Mouse (Mus musculus) layer of hippocampus, adult 18-20 months (tissue): ENCODE results near the gene Dand5. TPM values are rescaled to one million over a fixed set of nuclear protein-coding genes. Genes with fewer than 3 reads are reported as not detected.

ENCODE experiments used
- DNase-seq, 2 experiments: peaks; one replicate each; pipeline ENCODE4 v3.0.0; 2022; ENCODE audit warnings: low spot score in 2 of 2
- long read RNA-seq: library from polyadenylated mRNA; stranded (forward); transcript quantifications from one replicate; pipeline ENCODE4 v2.0.0, GENCODE M21; 2021
- total RNA-seq, 2 experiments: library from RNA; stranded (reverse); gene quantifications; 2 replicates each; pipeline ENCODE4 v1.2.3; 2021

Gene Dand5
- total RNA-seq = 10 to 100 TPM; 10.7 to 10.9 TPM
- long read RNA-seq, partial matches to known transcripts = 1 of 8 reads
- long read RNA-seq, other reads (novel, unspliced or antisense) = 7 of 8 reads

DNA sequence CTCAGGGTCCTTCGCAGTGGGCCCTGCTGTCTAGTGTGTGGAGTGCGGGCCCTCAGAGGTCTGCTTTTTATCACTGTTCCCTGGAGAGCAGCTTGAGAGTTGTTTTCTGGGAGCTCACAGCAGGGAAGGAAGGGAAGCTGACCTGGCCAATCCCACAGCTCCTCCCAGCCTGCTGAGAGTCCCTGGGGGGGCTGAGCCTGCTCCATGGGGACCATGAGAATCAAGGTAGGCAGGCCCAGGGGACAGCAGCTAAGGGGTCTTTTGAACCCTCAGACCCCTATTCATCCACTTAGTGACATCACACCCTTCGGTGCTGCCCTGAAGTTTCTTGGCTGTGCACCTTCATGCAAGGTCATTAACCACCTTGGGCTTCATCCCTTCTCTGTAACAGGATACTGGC lies at the start of gene Dand5:
TSS of gene Dand5 (minus strand) at position 101 of the 400 bp plus-strand sequence.
- DNase-seq = no peak

DNA sequence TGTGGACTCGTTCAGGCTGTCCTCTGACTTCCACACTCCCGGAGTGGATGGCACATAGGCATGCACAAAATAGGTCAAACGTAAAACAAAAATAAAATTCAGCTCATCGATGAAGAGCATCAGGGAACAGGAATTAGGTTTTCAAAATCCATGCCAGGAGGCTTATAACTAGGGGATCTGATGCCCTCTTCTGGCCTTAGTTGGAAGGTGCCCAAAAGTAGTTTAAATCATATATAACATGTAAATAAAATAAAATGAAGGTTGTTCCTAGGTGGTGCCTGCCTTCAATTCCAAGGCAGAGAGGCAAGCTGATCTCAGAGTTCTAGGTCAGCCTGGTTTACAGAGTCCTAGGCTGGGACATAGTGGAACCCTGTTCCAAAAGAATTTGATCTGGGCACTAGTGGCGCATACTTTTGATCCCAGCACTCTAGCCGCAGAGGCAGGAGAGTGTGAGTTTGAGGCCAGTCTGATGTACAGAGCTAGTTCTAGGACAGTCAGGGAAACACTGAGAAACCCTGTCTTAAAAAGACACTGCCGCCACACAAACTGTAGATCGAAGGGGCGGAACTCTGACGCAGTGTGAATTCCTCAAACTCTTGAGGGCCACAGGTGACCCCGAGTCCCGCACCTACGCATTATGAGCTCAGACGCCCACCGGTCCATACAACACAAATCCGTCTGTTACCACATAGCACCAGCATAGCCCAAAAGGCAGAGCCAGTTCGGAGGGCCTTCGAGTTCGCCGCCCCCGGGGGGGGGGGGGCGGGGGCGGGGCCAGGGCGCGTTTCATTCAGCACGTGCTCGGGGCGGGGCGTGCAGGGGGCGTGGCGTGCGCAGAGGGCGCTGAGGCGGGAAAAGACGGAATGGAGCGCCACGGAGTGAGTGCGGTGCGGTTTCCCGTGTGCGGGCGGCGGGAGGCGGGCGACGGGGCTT lies 49.0 kb upstream of the Dand5 start, which contains the start of gene Syce2:
TSS of gene Syce2 (plus strand) at position 736 of the 933 bp plus-strand sequence.
- peak in 1 of 2 experiments; percentile 37 for DNase-seq

DNA sequence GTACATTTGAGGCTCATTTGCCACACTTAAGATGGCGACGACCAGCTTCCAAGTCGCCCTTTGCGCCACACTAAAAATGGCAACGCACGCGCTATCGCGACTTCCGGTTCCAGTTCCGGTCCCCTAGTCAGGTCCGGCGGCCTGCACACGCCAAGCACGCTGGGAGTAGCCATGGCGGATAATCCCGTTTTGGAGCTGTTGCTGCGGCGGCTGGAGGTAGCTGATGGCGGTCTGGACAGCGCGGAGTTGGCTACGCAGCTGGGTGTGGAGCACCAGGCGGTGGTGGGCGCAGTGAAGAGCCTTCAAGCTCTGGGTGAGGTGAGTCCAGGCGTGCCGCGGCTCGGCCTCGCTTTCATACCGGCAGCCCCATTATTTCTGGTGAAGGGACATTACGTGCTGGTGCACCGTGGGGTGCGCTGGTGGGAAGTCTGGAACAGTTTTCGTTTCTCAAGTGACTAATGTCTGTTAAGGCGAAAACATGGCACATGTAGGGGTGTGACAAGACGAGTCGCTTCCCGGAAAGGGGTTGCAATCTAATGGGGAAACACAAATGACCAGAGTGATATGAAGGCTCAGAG lies 34.3 kb upstream of the Dand5 start, which contains the start of gene Farsa:
TSS of gene Farsa (plus strand) at position 126 of the 578 bp plus-strand sequence.
- peak; percentile 89 to 97 for DNase-seq

DNA sequence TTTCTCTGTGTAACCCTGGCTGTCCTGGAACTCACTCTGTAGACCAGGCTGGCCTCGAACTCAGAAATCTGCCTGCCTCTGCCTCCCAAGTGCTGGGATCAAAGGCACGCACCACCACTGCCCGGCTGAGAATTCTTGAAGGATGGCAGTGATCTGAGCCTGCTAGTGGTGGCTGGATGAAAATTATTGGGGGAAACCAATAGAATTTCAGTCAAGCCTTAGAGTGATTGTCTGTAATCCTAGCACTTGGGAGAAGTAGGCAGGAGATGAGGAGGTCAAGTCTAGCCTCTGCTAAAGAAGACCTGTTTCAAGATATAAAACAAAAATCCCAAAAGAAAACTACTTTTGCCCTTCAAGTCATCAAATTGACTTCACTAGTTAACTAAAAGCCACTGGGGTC lies 33.8 kb upstream of the Dand5 start:
- no peak for DNase-seq

DNA sequence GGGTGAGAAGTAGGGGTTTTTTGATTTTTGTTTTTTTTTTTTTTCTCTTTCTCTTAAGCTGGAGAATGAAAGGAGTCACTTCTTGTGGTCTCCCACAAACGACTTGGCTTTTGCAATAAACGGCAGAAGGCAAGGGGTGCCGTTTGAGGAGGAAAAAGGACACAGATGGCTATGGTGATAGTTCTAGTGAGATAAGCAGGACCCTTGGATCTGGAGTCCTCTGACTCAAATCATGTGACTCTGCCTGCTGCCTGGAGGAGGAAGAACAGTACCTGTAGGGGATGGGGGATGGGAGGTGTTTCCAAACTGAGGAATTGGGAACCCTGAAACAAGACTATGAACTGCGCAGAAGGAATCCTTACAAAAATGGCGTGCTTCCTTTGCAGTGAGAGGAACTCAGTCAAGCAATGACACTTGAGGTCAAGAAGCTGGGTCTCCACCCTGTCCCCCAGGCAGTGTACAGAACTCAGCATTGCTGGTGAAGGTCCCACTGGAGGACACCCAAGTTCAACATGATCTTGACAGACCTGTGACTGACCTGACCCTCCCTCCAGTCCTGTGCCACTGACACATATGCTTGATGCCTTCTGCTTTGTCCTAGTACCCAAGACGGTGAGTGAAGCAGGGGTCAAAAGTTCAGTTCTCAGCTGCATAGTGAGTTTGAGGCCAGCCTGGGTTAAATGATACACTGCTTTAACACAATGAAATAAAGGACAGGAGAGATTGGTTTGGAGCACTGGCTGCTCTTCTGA lies 25.2 kb upstream of the Dand5 start:
- no peak for DNase-seq

DNA sequence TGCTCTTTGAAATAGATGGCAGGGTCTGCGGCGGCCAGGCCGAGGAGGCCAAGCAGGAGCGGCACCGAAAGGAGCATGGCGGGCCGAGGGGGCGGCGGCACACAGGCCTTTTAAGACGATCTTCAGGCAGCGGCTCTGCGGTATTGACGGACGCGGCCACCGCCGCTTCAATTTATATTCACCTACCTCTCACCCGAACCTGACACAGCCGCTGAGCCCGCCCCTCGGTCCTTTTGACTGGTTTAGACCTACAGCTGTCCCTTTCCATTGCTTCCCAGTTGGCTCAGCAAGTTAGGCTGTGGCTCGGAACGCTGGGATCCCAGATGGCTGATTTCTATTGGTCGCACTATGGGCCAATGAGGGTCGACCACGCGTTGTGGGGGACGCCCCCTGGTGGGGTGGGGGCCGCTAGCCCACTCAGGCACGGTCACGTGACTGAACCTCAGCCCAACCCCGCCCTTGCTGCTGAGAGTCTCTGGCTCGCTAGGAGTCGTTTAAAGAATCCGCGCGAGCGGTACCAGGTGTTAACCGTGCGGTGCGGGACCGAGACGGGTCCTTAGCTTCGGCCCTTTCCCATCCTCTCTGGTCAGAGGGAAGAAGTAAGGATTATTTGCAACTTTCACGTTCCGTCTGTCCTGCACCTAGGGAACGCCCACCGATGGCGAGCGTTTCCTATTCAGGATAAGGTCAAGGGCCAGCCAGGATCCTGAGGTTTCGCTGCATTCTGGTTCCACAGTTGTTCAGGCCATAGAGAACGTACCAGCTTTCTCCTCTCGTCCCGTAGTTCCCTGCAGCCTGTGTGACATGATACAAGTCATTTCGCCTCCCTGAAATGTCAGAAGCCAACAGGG lies 24.3 kb upstream of the Dand5 start, which contains the start of gene Calr:
TSS of gene Calr (minus strand) at position 213 of the 851 bp plus-strand sequence.
- peak; percentile 100 for DNase-seq

DNA sequence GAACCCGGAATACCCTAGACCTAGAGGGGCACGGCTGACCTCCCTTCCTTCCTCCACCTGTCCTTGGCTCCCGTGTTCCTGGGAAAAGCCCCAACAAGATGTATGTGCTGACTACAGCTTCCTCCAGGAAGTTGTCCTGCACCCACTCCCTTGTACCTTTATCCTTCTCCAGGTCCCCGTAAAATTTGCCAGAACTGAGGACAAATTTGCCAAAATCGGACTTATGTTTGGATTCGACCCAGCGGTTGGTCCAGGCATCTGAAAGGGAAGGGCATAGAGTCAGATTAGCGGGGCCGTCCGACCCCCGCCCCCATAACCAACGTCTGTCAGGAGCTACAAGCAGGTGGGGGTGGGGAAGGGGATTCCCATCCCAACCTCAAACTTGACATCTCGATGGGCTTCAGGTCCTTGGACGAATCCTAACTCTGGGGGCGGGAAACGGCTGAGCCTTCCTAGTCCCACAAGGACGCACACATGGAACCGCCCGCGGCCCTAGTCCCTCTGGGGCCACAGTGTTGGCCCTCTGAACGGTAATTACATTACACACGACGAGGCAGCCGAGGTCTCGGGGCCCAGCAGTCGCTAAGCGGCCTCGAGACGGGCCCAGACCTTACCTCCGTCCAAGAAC lies 23.6 kb upstream of the Dand5 start:
- DNase-seq = peak; percentile 37 to 50

DNA sequence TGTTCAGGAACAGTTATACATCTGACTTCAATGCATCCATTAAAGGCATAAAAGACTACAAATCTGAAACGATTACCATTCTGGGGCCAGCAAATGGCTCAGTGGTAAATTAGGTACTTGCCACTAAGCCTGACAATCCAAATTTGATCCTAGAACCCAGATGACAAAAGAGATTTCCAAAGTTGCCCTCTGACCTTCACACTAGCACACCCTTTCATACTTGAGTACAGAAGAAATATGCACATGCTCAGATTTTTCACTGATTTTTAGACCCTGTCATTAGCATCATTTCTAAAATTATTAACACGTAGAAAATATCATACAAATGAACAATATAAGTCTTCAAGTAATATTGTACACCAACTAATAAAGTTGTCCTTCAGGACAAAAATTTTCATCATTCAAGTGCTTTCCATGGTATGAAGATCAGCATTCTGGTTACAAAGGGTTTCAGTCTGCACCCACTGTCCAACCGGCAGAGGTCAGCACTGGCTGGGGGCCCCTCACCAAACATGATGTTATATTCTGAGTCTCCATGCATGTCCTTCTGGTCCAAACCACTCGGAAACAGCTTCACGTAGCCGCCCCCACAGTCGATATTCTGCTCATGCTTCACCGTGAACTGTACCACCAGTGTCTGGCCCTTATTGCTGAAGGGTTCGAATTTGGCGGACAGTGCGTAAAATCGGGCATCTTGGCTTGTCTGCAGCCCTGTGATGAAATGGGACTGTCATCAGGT lies 22.9 kb upstream of the Dand5 start:
- no peak for DNase-seq

DNA sequence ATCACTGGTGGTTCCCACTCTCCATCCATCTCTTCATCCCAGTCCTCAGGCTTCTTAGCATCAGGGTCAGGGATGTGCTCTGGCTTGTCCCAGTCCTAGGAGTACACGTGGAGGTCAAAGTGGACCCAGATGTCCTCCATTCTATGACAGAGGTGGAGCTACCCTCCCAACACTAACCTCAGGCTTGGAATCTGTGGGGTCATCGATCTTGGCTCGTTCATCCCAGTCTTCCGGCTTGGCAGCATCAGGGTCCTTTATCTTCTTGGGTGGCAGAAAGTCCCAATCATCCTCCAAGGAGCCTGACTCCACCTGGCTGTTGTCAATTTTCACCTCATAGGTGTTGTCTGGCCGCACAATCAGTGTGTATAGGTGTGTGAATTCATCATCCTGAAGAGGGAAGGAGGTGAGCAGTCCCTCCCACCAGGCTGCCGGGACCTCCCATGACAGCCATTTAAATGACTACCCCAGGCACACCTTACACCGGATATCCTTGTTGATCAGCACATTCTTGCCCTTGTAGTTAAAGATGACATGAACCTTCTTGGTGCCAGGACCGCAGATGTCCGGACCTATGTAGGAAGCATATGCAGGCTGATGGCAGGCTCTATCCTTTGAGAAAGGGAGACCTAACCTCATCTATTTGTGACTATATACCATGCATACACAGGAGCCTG lies 21.9 kb upstream of the Dand5 start:
- DNase-seq = no peak

DNA sequence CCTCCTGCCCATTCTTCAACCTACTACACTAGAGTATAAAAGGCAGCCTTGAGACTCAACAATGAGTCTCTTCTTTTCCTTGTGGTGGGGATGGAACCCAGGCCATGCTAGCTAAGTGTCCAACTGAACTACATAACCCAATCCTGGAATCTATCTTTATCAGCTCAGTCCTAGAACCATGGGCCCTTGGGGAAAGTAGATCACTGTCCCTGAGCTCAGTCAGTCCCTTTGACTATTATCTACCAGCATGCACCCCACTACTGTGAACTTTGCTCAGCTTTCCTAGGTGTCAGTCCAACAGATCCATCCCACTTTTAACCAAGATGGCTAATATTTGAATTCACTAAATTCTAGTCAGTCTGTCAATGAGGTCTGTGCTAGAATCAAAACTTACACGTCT lies 18.9 kb upstream of the Dand5 start:
- DNase-seq = no peak

DNA sequence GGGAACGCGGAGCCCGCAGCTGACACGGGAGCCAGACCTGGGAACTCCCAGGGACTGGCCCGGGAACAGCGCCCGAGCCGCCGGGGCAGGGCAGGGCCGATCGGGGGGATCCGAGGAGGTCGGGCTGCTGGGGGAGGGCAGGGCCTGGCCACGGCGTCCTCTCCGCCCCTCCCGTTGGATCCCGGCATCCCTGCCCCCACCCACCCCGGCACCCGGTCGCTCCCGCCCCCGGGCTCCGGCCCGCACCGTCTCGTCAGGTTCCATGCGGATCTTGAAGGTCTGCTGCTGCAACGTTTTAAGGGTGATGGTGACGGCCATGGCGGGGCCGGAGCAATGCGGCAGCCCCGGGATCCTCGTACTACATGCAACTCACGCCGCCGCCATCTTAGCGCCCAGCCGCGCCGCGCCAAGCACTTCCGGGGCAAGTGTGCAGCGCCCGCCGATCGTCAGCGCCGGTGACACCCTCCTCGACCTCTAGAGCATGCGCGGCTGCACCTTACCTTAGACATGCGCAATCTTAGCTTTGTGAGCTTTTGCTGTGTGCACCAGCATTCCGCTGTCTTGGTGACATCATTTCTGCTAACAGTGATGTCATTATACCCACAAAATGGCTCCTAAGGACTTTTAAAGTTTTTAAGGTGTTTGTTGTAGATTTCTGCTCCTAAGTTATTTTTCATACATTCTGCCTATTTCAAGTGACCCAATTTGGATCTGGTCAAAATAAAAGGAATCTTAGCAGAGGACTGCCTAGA lies 17.8 kb upstream of the Dand5 start, which contains the start of gene Rad23a:
TSS of gene Rad23a (minus strand) at position 418 of the 752 bp plus-strand sequence.
- peak; percentile 93 to 95 for DNase-seq

DNA sequence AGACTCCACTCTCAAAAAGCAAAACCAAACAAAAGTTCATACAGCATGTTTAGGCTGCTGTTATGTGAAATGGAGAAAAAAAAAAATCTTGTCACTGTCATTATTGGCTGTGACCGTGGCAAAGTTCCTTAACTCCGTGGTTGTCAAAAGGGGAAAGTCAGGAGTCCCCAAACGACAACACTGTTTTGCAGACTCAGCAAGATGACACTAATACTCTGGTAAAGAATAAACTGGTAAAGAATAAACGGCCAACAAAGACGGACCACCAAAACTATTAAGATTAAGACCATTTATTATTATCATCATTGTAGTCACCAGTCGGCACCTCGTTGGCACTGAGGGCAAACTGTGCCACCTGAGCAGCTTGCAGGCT lies 17.2 kb upstream of the Dand5 start:
- no peak for DNase-seq

DNA sequence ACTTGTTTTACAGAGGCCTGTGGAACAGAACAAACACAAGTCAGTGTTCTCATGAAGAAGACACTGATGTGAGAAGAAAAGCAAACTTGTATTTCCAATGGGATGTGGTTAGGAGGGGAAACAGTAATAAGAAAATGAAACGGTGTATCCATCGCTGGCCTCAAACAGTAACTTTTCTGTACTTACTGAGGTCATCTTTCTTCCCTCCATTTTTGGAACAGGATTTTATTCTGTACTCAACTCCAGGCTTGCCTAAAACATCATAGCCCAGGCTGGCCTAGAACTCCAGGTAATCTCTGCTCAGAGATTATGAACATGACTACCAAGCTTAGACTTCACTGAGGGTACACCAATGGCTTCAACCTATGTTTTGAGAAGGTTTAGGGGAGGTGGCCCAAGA lies 16.8 kb upstream of the Dand5 start:
- DNase-seq = no peak

DNA sequence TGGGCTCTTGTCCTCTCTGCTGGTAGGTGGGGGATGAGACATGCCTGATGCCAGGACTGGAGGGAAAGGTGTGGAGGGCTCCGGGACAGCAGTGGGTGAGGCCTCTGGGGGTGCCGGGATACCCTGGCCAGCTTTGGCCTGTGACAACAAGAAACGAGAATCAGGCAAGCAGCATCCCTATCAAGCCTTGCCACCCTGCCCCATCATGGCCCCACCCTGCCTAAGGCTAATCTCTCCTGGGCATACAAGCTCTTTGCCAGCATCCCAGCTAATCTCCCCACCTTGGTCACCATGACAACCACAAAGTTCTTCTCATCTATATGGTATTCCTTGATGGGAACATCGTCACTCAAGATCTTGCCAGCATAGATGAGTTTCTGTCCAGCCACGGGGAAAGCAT lies 15.9 kb upstream of the Dand5 start:
- DNase-seq = no peak

DNA sequence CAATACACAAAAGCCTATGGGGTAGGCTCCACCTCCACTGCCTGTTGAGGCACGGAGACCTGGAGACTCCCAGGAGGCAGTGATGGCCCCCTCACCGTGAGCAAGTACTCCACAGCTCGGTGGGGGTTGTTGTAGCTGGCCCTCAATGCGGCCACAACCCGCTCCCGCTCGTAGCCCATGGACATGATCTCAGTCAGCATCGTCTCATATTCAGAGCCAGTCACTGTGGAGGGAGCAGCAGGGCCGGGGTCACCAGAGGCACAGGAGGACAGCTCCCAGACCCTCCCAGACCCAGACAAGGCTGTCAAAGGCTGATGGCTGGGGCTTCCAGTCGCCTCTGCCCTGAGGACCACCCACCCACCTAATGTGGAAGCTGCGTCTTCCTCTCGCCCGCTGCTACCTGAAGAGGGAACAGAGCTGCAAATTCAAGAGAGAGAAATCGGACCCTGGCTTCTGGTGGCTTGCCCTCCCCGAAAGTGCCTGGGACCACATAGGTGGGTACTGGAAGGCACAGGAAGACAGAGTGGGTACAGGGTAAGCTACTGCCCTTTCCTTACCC lies 15.4 kb upstream of the Dand5 start:
- no peak for DNase-seq

DNA sequence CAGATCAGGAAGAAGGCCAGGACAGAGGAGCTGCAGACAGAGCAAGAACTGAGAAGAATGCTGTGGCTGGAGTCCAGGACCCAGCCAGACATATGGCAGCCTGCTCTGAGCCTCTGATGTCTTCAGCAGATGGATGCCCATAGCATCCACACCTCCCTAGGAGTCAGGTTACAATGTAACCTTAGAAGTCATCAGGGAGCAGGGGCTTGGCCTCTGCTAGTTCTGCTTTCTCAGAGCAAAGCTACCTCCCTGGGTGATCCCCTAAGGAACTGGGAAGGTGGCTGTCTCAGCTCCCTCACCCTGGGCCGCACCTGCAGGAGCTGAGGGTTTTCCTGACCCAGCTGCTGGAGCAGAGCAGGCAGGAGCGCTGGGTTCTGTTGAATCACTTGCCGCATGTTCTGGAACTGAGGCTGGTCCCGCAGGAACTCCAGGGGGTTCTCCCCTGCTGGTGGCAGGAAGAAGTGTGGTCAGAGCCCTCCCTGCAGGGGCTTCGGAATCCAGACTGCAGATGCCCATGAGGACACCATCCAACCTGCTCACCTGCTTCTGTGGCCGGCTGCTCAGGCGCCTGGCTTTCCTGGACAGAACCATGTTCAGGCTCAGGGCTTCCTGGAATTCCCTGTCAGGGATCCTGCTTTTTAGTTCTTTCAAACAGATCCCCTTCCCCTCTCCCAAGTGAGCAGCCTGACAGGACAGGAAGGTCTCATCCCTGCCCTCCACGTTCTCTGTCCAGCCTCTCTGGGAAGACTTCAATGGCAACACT lies 14.7 kb upstream of the Dand5 start:
- DNase-seq = no peak
